Mouse (Mus musculus) intestine, embryonic 15.5 days (tissue): ENCODE measurements around the gene Ccdc82. TPM values are rescaled to one million over a fixed set of nuclear protein-coding genes. Genes with fewer than 3 reads are reported as not detected.

ENCODE experiments used
- ATAC-seq: fragments of 200-750 bp; cut with Nextera tagmentation; 2 replicates; pipeline ENCODE4 v1.8.0; 2017; ENCODE audit warnings: moderate TSS enrichment, moderate library complexity
- H3K27ac ChIP-seq: fragments of 300-500 bp; sonication (generic); 2 replicates; pipeline ENCODE4 v1.5.1; 2015; ENCODE audit warnings: mild to moderate bottlenecking, inconsistent platforms
- H3K27me3 ChIP-seq: fragments of 300-500 bp; sonication (generic); replicated peaks from 2 replicates; pipeline ENCODE4 v1.6.1; 2015; ENCODE audit warnings: inconsistent platforms
- H3K36me3 ChIP-seq: fragments of 300-500 bp; sonication (generic); 2 replicates; pipeline ENCODE4 v1.6.1; 2015; ENCODE audit warnings: inconsistent platforms
- H3K4me1 ChIP-seq: fragments of 300-500 bp; sonication (generic); replicated peaks from 2 replicates; pipeline ENCODE4 v1.6.1; 2015; ENCODE audit warnings: inconsistent platforms
- H3K4me2 ChIP-seq: fragments of 300-500 bp; sonication (generic); replicated peaks from 2 replicates; pipeline ENCODE4 v1.6.1; 2015; ENCODE audit warnings: mild to moderate bottlenecking, inconsistent platforms
- H3K4me3 ChIP-seq: fragments of 300-500 bp; sonication (generic); replicated peaks from 2 replicates; pipeline ENCODE4 v1.5.1; 2015; ENCODE audit warnings: inconsistent platforms
- H3K9ac ChIP-seq: fragments of 300-500 bp; sonication (generic); 2 replicates; pipeline ENCODE4 v1.6.1; 2015; ENCODE audit warnings: inconsistent platforms
- H3K9me3 ChIP-seq: fragments of 300-500 bp; sonication (generic); 2 replicates; pipeline ENCODE4 v1.6.1; 2016; ENCODE audit warnings: inconsistent platforms
- WGBS: fragments of 180-500 bp; shearing (Covaris S2); methylation state at CpG from one replicate; pipeline ENCODE4 v1.1.7; 2015; 5-methylcytosine and 5-hydroxymethylcytosine counted together
- polyA plus RNA-seq: library from polyadenylated mRNA; unstranded; fragments of >200 nt; fragmentation: Nextera tagmentation; extraction: Ambion mirVana; gene quantifications from 2 replicates; pipeline ENCODE4 v1.2.1, GENCODE M21; 2015

The Ccdc82 gene
- polyA plus RNA-seq, 1 experiment from 2014 or later: 7.5 TPM

DNA sequence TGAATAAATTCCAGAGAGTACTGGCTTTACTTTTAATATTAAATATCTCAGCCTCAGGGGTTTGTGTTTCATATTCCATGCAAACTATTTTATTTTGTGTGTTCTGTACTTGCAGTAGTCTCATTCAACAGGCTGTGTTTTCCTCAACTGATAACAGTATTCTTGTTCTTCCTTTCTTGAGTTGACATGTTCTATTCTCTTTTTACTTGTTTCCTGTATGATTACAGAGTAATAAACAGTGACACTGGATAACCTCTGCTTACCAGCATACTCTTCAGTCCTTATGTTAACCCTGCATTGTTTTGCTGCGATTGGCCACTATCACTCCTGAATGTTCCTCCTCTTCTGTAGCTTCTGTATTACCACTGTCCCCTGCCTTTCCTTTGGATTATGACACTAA, 10.0 kb downstream of the Ccdc82 start:
- Histone ChIP-seq H3K36me3 (no peaks in the 10 kb centered on the region), H3K27ac (no peak overlapping the region), H3K4me3 (no peak overlapping the region), H3K4me2 (no peak overlapping the region), H3K9me3 (no peaks in the 10 kb centered on the region), H3K9ac (no peak overlapping the region), H3K27me3 (no peaks in the 10 kb centered on the region), H3K4me1 (no peaks in the 10 kb centered on the region)
- WGBS: 91% methylated on average over 1 of the region's 1 CpGs
- no peak for ATAC-seq

DNA sequence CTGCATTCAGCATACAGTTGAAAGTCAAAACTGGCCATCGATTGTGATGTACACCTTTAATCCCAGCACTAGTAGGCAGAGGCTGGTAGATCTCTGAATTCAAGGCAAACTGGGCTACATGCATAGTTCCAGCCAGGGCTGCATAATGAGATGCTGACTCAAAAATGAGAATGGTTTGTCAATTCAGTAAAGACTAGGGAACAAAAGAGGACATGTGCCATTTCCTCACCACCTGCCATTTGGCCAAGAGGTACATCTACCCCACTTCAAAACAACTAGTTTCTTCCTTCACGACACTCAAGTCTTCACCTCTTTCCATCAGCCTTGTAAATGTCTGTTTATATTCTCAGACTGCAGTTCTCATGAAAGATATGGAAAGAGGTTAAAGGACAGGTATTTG, 11.4 kb downstream of the Ccdc82 start:
- no peak overlapping the region for H3K4me3 ChIP-seq
- no peak for ATAC-seq
- H3K9me3 ChIP-seq: no peaks in the 10 kb centered on the region
- WGBS: 91% methylated on average over 2 of the region's 2 CpGs
- no peaks in the 10 kb centered on the region for H3K4me1 ChIP-seq
- H3K4me2 ChIP-seq: no peak overlapping the region
- no peak overlapping the region for H3K9ac ChIP-seq
- no peaks in the 10 kb centered on the region for H3K36me3 ChIP-seq
- no peak overlapping the region for H3K27ac ChIP-seq
- no peaks in the 10 kb centered on the region for H3K27me3 ChIP-seq

DNA sequence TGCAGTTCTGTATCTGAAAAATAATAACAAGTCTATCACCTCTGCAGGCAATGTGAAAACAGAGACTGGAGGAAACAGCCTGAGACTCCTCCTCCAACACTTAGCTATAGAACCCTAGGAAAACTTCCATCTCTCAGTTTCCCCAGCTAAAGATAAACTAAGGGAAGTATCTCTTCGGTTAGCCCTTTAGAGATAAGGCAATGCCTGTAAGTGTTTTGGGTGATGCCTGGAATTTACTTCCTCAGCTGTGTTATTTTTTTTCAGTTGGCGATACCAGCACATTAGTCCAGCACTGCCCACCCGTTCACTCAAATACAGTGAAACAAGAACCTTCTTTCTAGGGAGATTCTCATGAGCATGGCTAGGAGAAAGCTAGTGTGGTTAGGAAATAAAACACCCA, 14.2 kb downstream of the Ccdc82 start:
- Histone ChIP-seq H3K4me1 (no peaks in the 10 kb centered on the region), H3K4me3 (no peak overlapping the region), H3K9ac (no peak overlapping the region), H3K4me2 (no peak overlapping the region), H3K27me3 (no peaks in the 10 kb centered on the region), H3K9me3 (no peaks in the 10 kb centered on the region), H3K36me3 (no peaks in the 10 kb centered on the region), H3K27ac (no peak overlapping the region)
- 74% methylated on average over 3 of the region's 3 CpGs for WGBS
- no peak for ATAC-seq

DNA sequence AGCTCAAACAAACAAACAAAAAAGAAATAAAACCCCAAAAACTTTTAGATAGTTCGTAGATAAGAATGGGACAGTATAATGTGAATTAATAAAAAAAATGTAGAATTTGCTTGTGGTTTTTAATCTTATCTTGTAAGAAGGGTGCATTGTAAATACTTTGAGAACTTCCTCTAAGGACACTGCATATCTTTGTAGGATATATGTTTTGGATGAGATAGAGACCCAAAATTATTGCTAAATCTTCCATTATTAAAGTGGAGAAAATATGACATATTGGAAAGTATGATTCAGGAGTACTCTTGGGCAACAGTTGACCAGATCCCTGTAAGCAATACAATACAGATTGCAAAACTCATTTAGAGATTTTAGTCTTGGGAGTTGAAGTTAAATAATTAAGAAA, 26.5 kb downstream of the Ccdc82 start:
- Histone ChIP-seq H3K9me3 (no peaks in the 10 kb centered on the region), H3K27me3 (no peaks in the 10 kb centered on the region), H3K4me3 (no peak overlapping the region), H3K27ac (no peak overlapping the region), H3K4me1 (no peaks in the 10 kb centered on the region), H3K36me3 (no peaks in the 10 kb centered on the region), H3K4me2 (no peak overlapping the region), H3K9ac (no peak overlapping the region)
- ATAC-seq: no peak
- WGBS: 85% methylated on average over 1 of the region's 1 CpGs

DNA sequence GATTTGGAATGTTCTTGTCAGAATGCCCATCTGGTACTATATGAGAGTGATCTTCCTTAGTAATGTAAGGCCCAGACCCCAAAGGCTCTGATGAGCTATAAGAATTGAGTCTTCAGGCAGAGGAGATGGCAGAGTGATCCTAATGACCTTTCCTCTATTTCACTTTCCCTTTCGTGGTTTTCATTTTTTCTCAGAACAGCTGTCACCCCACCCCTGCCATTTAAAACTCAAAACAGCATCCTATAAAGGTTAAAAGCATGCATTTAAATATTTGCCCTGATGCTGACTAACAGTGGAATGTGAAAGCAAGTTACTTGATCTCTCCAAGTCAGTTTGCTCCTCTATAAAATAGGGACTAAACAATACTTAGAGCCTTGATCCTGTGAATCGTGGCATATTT, 40.7 kb downstream of the Ccdc82 start:
- Histone ChIP-seq H3K9me3 (no peaks in the 10 kb centered on the region), H3K4me2 (no peak overlapping the region), H3K9ac (no peak overlapping the region), H3K36me3 (no peaks in the 10 kb centered on the region), H3K27me3 (no peaks in the 10 kb centered on the region), H3K4me3 (no peak overlapping the region), H3K4me1 (no peaks in the 10 kb centered on the region), H3K27ac (no peak overlapping the region)
- no peak for ATAC-seq
- 68% methylated on average over 2 of the region's 2 CpGs for WGBS

DNA sequence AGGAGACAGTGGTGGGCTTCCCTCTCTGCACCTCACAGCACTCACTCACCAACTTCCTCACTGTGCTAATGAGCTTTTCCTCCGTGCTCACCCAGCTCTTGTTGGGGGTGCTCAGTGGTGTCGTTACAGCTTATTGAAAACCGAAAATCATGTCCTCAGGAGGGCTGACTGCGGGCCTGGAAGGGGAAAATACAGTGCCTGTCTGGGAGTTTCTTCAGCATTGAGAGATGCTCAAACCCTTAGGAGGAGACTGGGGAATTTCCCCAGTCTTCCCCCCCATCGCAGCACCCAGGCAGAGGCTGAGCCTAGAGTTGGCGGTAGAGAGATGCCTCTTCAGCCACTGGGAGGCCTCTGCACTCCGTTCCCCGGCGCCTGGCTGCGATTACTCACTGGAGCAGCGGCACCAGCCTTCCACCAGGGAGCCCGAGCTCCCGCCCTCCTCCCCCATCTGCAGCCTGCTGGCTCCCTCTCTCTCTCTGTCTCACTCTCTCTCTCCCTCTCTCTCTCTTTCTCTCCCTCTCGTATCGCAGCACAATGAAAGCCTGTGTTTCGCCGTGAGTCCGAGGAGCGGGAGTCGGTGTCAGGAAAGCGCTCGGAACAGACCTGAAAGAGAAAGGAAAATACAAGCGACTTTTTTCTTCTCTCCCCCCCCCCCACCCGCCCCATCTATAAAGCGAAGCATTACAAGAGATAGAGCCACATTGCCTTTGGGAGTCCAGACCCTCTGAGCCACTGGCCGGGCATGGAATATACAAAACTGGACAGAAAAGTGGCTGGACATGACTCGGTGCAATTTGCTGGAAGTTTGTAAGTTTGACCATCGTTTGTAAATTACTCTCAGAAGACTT, 49.7 kb downstream of the Ccdc82 start:
- Histone ChIP-seq H3K27me3 (no peaks in the 10 kb centered on the region), H3K4me1 (peaks cover 32% of the 10 kb centered on the region), H3K27ac (peak overlapping the region; percentile 62), H3K4me2 (peak overlapping the region; percentile 91), H3K4me3 (peak overlapping the region; percentile 49), H3K9me3 (no peaks in the 10 kb centered on the region), H3K36me3 (no peaks in the 10 kb centered on the region), H3K9ac (peak overlapping the region; percentile 57)
- WGBS: under 1% methylated on average over 28 of the region's 28 CpGs
- ATAC-seq: peak; percentile 96

DNA sequence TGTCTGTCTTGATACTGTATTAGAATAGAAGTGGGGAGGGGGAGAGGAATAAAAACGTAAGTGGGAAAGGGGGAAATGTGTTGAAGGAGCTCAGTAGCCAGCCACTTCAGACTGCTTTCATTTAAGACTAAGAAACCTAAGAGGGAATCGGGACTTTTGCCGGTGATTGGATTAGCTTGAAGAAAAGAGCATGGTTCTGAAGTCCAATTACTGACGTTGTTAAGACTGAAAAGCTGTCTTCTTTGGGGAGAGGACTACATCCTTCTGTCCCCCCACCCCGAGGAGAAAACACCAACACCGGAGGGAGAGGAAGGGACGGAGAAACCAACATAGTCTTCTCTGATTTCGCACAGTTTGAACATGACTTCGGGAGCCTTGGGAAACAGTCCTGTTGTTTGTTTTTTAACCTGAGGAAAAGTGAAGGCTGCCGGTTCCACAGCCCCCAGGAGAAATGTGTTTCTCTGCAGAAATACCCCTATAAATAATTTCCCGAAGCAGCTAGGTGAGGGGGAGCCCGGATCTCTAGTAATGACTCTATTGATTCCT, 50.4 kb downstream of the Ccdc82 start:
- peak overlapping the region; percentile 91 for H3K4me2 ChIP-seq
- H3K4me3 ChIP-seq: peak overlapping the region; percentile 49
- WGBS: 0% methylated on average over 12 of the region's 12 CpGs
- H3K9ac ChIP-seq: peak overlapping the region; percentile 57
- H3K4me1 ChIP-seq: peaks cover 37% of the 10 kb centered on the region
- no peaks in the 10 kb centered on the region for H3K36me3 ChIP-seq
- H3K27ac ChIP-seq: peak overlapping the region; percentile 62; the same call in 1 of the 2 replicates
- no peaks in the 10 kb centered on the region for H3K9me3 ChIP-seq
- H3K27me3 ChIP-seq: no peaks in the 10 kb centered on the region
- no peak for ATAC-seq

DNA sequence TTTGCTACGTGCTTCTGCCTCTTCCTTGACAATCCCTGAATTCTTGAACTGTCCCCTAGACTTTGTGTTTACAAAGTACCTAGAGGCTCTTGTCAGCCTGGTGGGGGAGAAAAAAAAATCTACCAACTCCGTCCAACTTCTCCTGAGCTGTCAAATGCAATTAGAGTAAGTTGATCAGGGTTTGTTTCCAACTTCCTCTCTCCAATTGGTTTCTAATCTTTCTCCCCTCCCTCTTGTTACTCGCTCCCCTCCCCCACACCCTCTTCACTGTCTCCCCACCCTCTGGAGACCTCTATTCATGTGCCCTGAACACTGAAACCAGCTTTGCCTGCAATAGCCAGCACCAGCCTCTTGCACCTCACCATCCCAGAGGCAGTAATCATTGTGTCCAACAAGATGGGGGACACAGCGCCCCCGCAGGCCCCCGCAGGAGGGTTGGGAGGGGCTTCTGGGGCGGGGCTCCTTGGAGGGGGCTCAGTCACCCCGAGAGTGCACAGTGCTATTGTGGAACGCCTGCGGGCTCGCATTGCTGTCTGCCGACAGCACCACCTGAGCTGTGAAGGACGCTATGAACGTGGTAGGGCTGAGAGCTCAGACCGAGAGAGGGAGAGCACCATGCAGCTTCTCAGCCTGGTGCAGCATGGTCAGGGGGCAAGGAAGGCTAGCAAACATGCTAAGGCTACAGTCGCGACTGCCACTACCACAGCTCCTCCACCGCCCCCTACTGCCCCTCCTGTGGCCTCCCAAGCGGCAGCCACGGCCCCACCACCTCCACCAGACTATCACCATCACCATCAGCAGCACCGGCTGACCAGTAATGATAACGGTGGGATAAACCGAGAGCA, 51.1 kb downstream of the Ccdc82 start, which contains the start of gene Maml2:
Gene Maml2 (plus strand): TSS at position 290 of the 845 bp plus-strand sequence.
- Histone ChIP-seq H3K36me3 (no peaks in the 10 kb centered on the region), H3K4me2 (peak within 1 kb of the TSS; percentile 91), H3K4me3 (peak within 1 kb of the TSS; percentile 49), H3K9me3 (no peaks in the 10 kb centered on the region), H3K27me3 (no peaks in the 10 kb centered on the region), H3K9ac (peak within 1 kb of the TSS; percentile 57), H3K4me1 (peaks cover 37% of the 10 kb centered on the region), H3K27ac (peak within 1 kb of the TSS; percentile 62; the same call in 1 of the 2 replicates)
- peak; percentile 69 for ATAC-seq
- 1% methylated on average over 23 of the region's 23 CpGs for WGBS

DNA sequence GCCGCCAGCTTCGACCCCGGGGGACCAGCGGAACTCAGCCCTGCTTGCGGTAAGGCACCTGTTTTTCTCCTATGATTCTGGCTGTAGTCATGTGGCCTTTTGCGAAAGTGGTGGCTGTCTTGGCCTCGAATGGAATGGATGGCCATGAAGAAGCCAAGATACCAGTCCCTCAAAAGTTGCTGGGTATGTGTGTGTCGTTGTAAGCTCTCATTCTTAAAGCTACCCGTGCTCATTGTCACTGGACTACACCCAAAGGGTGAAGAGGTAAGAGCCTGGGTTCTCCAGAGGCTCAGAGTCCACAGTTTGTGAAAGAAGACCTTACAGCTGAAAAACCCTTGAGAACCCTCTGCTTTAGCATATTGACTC, 51.7 kb downstream of the Ccdc82 start:
- H3K4me1 ChIP-seq: peaks cover 37% of the 10 kb centered on the region
- peak overlapping the region; percentile 91 for H3K4me2 ChIP-seq
- H3K27me3 ChIP-seq: no peaks in the 10 kb centered on the region
- peak overlapping the region; percentile 57 for H3K9ac ChIP-seq
- H3K36me3 ChIP-seq: no peaks in the 10 kb centered on the region
- ATAC-seq: no peak
- no peaks in the 10 kb centered on the region for H3K9me3 ChIP-seq
- WGBS: 31% methylated on average over 9 of the region's 9 CpGs
- peak overlapping the region; percentile 49 for H3K4me3 ChIP-seq
- H3K27ac ChIP-seq: 0 out of 2 replicates have a peak overlapping the region, but pooled peaks have one; percentile 3

DNA sequence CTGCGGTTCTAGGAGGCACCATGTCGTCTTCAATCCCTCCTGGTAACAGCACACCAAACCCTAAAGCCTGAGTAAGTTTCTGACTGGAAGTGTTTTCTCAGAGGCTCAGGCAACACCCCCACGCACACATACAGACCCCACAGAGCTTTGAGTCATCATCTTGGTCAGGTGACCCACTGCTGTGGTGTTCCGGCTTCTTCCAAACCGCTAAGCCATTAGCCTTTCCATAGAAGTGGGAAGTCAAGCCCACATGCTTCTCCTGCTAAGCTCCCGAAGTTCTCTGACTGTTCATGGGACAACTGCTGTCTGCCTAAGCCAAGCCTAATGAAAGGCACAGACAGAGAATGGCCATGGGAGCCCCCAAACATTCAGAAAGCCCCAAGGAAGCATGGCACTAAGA, 52.4 kb downstream of the Ccdc82 start:
- Histone ChIP-seq H3K36me3 (no peaks in the 10 kb centered on the region), H3K9me3 (no peaks in the 10 kb centered on the region), H3K9ac (no peak overlapping the region), H3K27me3 (no peaks in the 10 kb centered on the region), H3K4me3 (no peak overlapping the region), H3K27ac (no peak overlapping the region), H3K4me2 (peak overlapping the region; percentile 91), H3K4me1 (peaks cover 43% of the 10 kb centered on the region)
- no peak for ATAC-seq
- 83% methylated on average over 6 of the region's 6 CpGs for WGBS

DNA sequence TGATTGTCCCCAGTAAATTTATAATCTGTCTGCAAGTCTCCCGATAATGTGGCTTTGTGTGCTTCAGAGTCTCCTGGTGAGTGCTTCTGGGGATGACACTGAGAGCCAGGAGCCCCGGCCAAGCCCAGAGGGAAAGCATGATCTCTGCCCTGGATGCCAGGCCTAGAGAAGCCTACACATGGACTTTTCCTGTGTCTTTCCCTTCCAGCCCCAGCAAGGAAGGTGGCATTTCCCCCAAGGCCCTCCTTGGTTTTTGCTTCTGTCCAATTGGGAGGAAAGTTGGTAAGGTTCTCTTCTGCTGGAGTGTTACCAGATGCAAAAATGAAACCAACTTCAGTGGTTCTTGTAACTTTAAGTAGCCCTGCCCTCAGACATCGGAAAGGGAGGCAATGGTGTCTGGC, 53.3 kb downstream of the Ccdc82 start:
- H3K9me3 ChIP-seq: no peaks in the 10 kb centered on the region
- H3K27me3 ChIP-seq: no peaks in the 10 kb centered on the region
- H3K27ac ChIP-seq: no peak overlapping the region
- peak overlapping the region; percentile 0; the same call in 1 of the 2 replicates for H3K4me3 ChIP-seq
- H3K36me3 ChIP-seq: no peaks in the 10 kb centered on the region
- ATAC-seq: no peak
- peaks cover 43% of the 10 kb centered on the region for H3K4me1 ChIP-seq
- H3K4me2 ChIP-seq: peak overlapping the region; percentile 91
- WGBS: 63% methylated on average over 3 of the region's 3 CpGs
- H3K9ac ChIP-seq: no peak overlapping the region
